Mouse (Mus musculus) liver, embryonic 18 days (tissue): ENCODE measurements around the gene Cd8b1. TPM values are rescaled to one million over a fixed set of nuclear protein-coding genes. Genes with fewer than 3 reads are reported as not detected.

Experiments
- polyA plus RNA-seq: library from polyadenylated mRNA; depleted of rRNA; stranded (reverse); fragments of >200 nt; gene quantifications from 2 replicates; pipeline ENCODE4 v1.2.3, GENCODE M21; 2012; rRNA removed

The Cd8b1 gene
- polyA plus RNA-seq: 0.04 TPM in 1 of 2 replicates, not detected in the other

GRCm38 (mm10) chr6:71322491-71322921 lies at the start of gene Cd8b1:
Gene Cd8b1 (plus strand): TSS chr6:71322788.

GRCm38 (mm10) chr6:71321826-71322283 lies 733 bp upstream of the Cd8b1 start, which contains the start of gene Smyd1:
Gene Smyd1 (minus strand): TSS chr6:71322233.

GRCm38 (mm10) chr6:71373249-71373775 lies 50.7 kb downstream of the Cd8b1 start, which contains the start of gene Cd8a:
Gene Cd8a (plus strand): TSS chr6:71373427.

Other genes starting within 250 kb of the Cd8b1 start
- gene Thnsl2, start 178.3 kb upstream of the Cd8b1 start, polyA plus RNA-seq: 20.9 and 28.3 TPM in 2 replicates
- gene Fabp1, start 123.0 kb upstream of the Cd8b1 start, polyA plus RNA-seq: 3,332 and 4,986 TPM in 2 replicates
- gene Krcc1, start 51.1 kb upstream of the Cd8b1 start, polyA plus RNA-seq: 18.7 and 20.3 TPM in 2 replicates
- gene Smyd1, start 555 bp upstream of the Cd8b1 start, polyA plus RNA-seq: 0.32 and 0.43 TPM in 2 replicates
- 0.05 TPM in 1 of 2 replicates, not detected in the other for gene Cd8a, start 50.6 kb downstream of the Cd8b1 start, polyA plus RNA-seq
- gene Rmnd5a, start 117.8 kb downstream of the Cd8b1 start, polyA plus RNA-seq: 16.4 and 16.9 TPM in 2 replicates
- gene Rnf103, start 171.1 kb downstream of the Cd8b1 start, polyA plus RNA-seq: 9.7 and 10.9 TPM in 2 replicates
- gene Chmp3, start 221.0 kb downstream of the Cd8b1 start, polyA plus RNA-seq: 24.2 and 25.6 TPM in 2 replicates